Mouse (Mus musculus): Measurements from ENCODE around the gene Trim34a. TPM values are rescaled to one million over a fixed set of nuclear protein-coding genes. Genes with fewer than 3 reads are reported as not detected.
A peak's percentile ranks its signal among the peaks of the same experiment; 100 is the strongest.
"Not testable (repeated sequence)": the region's sequence is repeated elsewhere in the genome, so short reads cannot be mapped to it uniquely, and the experiment has no call there.

Trim34a gene
- 1 to 10 TPM in 1 of 2 experiments, under 1 TPM in 1; 0.76 to 1.0 TPM for total RNA-seq (2021)
- long read RNA-seq, experiment 1, partial matches to known transcripts: 0 of 2 reads
- long read RNA-seq, experiment 1, other reads (novel, unspliced or antisense): 1 of 2 reads
- long read RNA-seq, experiment 2: 0 reads

- peak; percentile 4 to 12 for DNase-seq (ENCODE audit: low spot score in 2 of 2)
Measured at GRCm38 (mm10) chr7:104244287-104245181, at the start of gene Trim34a. Gene Trim34a, plus strand, starts transcription at chr7:104244457.

- DNase-seq (ENCODE audit: low spot score in 2 of 2): no peak
Measured at GRCm38 (mm10) chr7:104195885-104196284, 48.4 kb upstream of the Trim34a start, which contains the start of gene Olfr649. Gene Olfr649, minus strand, starts transcription at chr7:104195985.

GRCm38 (mm10) chr7:104199822-104200221 lies 44.4 kb upstream of the Trim34a start:
- peak in 1 of 2 experiments; percentile 51 for DNase-seq (ENCODE audit: low spot score in 2 of 2)

GRCm38 (mm10) chr7:104206197-104206596 lies 38.1 kb upstream of the Trim34a start:
- no peak for DNase-seq (ENCODE audit: low spot score in 2 of 2)

DNA sequence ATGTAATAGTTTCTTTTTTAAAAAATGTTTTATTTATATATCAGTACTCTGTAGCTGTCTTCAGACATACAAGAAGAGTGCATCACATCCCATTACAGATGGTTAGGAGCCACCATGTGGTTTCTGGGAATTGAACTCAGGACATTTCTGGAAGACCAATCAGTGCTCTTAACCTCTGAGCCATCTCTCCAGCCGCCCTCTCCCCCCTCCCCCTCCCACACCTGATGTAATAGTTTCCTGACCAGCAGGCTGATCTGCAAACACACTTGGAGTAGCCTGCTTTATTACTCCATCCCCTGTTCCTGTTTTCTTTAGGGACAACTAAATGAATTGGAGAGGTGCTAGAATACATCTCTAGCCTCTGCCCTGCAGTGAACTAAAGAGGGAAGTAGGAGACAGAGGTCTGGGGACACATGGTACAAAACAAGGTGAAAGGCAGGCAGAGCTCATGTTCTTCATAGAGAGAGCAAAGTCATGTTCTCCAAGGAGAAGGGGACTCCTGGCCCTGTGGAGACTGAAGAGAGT lies 28.2 kb upstream of the Trim34a start:
- no peak for DNase-seq (ENCODE audit: low spot score in 2 of 2)

- DNase-seq (ENCODE audit: low spot score in 2 of 2): no peak
Measured at GRCm38 (mm10) chr7:104217881-104218280, 26.4 kb upstream of the Trim34a start.

DNA sequence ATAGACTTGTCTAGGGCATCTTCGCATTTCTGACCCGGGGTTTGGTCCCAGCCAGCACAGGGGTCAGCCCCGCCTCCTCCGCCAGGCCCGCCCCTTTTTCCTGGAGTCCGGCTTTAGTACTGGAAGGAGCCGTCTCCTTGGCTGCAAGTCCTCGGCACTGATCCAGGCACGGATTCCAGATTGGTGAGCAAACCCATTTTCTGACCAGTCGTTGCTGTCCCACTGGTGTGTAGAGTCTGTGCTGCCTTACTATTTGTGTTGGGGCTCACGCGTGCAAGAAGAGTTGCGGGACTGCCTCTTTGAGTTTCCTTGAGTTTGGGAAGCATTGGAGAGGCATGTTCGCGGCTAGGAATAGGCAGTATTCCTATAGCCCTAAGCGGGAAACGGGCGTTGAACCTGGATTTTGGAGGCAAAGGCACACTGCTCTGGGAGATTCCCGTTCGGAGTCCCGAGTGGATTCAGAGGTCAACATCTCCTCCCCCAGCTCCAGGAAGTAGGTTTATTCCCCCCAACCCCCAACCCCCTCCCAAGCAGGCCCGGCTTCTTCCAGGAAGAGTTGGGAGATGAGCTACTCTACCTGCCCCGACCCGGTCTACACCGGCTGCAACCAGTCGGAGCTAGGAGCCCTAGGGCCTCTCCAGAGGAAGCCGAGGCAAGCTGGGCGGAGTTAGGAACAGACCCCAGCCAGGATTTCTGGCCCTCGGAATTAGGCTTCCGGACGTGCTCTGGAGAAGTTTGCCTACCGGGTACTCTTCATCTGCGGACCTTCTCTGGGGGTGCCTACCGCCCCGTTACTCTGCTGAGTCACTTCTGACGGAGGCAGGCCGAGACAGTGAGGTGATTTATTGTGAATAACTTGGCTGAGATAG lies 25.3 kb upstream of the Trim34a start, which contains the start of gene Trim6:
Gene Trim6, plus strand, starts transcription at position 93 of the 869 bp plus-strand sequence.
- no peak for DNase-seq (ENCODE audit: low spot score in 2 of 2)

DNA sequence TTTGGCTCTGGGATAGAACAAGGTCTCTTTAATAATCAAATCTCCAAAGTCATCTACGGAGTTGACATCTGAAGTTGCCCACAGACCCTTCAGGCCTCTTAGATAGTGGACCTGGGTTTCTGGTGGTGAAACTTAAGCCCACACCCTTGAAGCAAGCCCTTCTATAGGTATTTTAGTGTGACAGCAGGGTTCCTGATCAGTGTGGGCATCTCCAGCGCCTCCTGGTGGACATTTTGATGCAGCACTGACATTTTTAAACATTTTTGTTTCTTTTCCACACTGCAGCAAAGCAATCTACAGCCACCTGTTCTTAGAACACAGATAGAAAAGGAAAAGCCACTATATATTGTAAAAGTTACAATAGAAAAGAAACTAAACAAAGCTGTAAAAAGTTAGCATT lies 13.1 kb upstream of the Trim34a start:
- peak in 1 of 2 experiments; percentile 2 for DNase-seq (ENCODE audit: low spot score in 2 of 2)

- DNase-seq (ENCODE audit: low spot score in 2 of 2): no peak
Measured at GRCm38 (mm10) chr7:104240857-104241256, 3.4 kb upstream of the Trim34a start.

GRCm38 (mm10) chr7:104243616-104244015 lies 641 bp upstream of the Trim34a start:
- no peak for DNase-seq (ENCODE audit: low spot score in 2 of 2)

- not testable (repeated sequence) for DNase-seq (ENCODE audit: low spot score in 2 of 2)
Measured at GRCm38 (mm10) chr7:104260380-104260779, 16.1 kb downstream of the Trim34a start.

DNA sequence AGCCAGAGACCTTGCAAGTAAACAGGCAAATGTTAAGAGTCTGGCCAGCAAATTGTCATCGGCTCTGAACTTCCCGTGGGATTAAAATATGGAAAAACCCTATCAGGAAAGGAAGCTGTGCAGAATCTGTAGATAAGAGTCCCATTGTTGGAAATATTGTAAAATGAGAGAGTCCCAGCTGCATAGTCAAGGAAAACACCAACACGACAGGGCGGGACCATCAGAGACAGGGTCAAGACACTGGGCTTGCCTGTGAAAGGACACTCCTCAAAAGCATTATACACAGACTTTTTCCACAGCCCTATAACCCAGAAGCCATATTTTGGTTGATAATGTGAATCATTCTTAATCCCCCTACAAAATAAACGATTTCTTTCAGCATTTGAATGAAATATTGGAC lies 21.1 kb downstream of the Trim34a start:
- not testable (repeated sequence) for DNase-seq (ENCODE audit: low spot score in 2 of 2)

DNA sequence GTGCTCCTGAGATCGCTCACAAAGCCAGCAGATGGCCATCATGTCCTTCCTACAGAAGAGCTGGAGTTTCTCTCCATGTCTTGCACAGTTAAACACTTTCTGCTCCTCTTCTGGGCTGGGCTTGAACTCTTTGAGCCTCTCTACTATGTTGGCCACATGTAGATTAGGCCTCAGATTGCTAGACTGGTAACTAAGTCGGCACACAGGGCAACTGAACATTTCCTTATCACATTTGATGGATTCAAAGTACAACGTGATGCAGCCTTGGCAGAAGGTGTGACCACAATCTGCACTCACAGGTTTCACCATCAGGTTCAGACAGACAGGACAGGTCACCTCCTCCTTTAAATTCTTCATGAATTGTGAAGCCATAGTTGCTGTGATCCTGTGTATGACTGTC lies 35.1 kb downstream of the Trim34a start:
- not testable (repeated sequence) for DNase-seq (ENCODE audit: low spot score in 2 of 2)

DNA sequence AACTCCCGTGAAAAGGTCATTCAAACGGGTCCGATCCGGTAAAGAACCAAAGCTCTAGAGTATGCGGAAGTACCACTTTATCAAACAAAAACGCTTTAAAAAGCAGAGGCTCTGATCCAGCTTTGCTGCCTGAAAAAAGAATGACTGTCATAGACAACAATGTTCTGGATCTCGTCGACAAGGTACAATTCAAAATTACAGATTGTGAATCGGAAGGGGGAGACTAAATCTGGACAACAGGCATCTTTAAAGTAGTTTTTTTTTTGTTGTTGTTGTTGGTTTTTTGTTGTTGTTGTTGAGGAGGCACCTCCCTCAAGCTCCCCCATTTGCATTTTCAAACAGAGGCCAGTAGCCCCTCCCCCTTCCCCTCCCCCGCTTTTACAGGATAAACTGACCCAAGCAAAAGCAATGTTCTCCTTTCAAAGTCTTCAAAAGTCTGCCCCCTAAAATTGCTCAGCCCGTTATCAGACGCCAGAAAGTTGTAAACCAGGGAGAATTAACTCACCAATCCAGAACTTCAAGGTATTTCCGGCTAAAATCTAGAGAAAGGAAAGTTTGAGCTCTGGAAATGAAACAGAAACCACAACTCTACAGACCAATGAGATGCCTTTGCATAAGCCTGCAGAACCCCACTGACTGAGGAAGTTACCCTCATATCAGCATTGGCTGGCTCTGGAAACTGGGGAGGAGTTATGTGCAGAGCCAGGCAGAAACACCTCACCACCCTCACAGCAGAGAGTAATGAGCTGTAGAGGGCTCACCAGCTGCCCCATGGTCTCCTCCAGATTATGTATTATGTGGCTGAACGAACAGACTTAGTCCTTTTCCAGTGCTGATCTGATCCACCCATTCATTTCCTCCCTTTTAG lies 43.6 kb downstream of the Trim34a start, which contains the start of gene Trim5:
Gene Trim5, minus strand, starts transcription at position 519 of the 868 bp plus-strand sequence.
- not testable (repeated sequence) for DNase-seq (ENCODE audit: low spot score in 2 of 2)

- DNase-seq (ENCODE audit: low spot score in 2 of 2): no peak
Measured at GRCm38 (mm10) chr7:104290641-104291040, 46.4 kb downstream of the Trim34a start.

DNA sequence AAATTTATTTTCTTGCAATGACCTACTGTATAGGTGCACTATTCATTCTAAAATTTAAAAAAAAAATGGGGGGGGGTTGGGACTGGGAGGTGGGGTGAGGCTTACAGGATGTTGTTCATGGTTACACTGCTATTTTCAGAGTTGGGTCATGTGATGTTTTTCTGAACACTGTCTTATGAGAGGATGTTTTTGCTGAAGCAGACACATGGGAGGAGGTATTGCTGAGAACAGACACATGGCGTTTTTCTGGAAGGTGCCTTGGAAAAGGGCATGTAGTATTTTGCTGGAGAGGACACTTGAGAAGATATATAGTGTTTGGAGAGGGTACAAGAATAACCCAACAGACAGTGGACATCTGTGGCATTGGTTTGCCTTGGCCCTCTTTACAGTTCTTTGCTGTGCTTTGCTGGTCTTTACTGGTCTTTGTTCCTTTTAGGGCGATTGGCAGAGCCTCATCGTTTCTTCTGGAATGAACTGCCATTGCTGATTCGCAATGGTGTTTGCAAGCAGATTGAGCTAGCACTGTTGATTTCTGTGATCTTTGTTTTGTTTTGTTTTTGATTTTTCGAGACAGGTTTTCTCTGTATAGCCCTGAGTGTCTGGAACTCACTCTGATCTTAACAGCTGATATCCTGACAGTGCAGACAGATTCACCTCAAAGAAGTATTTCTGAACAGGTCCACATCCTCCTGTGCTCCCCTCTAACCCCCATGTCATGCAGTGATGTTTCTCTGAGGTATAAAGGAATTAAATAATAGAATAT lies 47.6 kb downstream of the Trim34a start:
- DNase-seq (ENCODE audit: low spot score in 2 of 2): no peak

Measured in layer of hippocampus, postnatal 14 days (tissue).